9 mouse cellular contexts compared by ENCODE assay signal in the genomic region with DNA sequence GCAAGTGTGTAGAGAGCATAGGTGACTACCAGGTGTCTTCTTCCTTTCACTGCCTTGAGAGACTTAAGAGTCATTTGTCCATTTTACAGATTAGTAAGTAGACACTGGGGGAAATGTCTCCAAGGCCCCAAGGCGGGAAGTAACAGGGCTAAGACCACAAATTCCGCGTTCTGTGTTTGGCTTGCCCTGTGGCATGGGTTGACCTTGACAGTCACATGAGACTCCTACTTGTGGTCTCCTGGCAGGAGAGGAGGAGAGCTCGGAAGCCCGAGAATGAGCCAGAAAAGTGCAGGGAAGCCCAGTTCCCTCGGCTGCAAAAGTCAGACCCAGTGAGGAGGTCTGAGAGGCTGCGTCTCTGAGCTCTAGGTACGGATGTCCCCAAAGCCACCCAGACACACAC. TPM values are rescaled to one million over a fixed set of nuclear protein-coding genes. Genes with fewer than 3 reads are reported as not detected.
A peak's percentile ranks its signal among the peaks of the same experiment; 100 is the strongest.
DNase-seq lines count a peak whose midpoint lies in the region; ATAC-seq and TF ChIP-seq lines count a peak whose summit lies in the region.
"Had no signal": no experiment of that assay in that cellular context is flagged by ENCODE, and none has a peak within 500 bp of the region (broad histone marks: within the 10 kb centered on the region; RNA-seq: fewer than 3 reads in every experiment).

No protein-coding gene starts in this region.

- peaks cover 44% of the 10 kb centered on the region for H3K36me3 ChIP-seq in lung, embryonic 14.5 days (ENCODE audit: insufficient read depth)
- peaks cover 55% of the 10 kb centered on the region for H3K36me3 ChIP-seq in hindbrain, embryonic 10.5 days
- peaks cover 31% of the 10 kb centered on the region for H3K36me3 ChIP-seq in limb, embryonic 11.5 days (ENCODE audit: control insufficient read depth, insufficient read depth, low read length)
- peaks cover 36% of the 10 kb centered on the region for H3K36me3 ChIP-seq in stomach, embryonic 15.5 days

- no peaks in the 10 kb centered on the region for H3K27me3 ChIP-seq in lung, embryonic 14.5 days (ENCODE audit: insufficient read depth, low read length)
- no peaks in the 10 kb centered on the region for H3K27me3 ChIP-seq in hindbrain, embryonic 10.5 days (ENCODE audit: insufficient read depth, poor library complexity, severe bottlenecking)
- H3K27me3 ChIP-seq in limb, embryonic 11.5 days (ENCODE audit: control insufficient read depth, insufficient read depth, low read length) = no peaks in the 10 kb centered on the region
- H3K27me3 ChIP-seq in stomach, embryonic 15.5 days (replicated peaks) = no peaks in the 10 kb centered on the region

- 82% methylated on average over 8 of the region's 8 CpGs for WGBS in lung, embryonic 14.5 days
- 94% methylated on average over 8 of the region's 8 CpGs for WGBS in hindbrain, embryonic 10.5 days
- WGBS in limb, embryonic 11.5 days = 88% methylated on average over 8 of the region's 8 CpGs
- WGBS in stomach, embryonic 15.5 days = 80% methylated on average over 8 of the region's 8 CpGs

- no peak for ATAC-seq in lung, embryonic 14.5 days (ENCODE audit: insufficient read depth)
- ATAC-seq in limb, embryonic 11.5 days (ENCODE audit: insufficient number of reproducible peaks, low FRiP score, low TSS enrichment, low read depth) = no peak
- no peak for ATAC-seq in stomach, embryonic 15.5 days (ENCODE audit: insufficient read depth, low FRiP score, low read depth)

- H3K4me3 ChIP-seq in lung, embryonic 14.5 days (ENCODE audit: low read depth, low read length) = peak overlapping the region; percentile 85
- H3K4me3 ChIP-seq in hindbrain, embryonic 10.5 days = peak overlapping the region; percentile 100
- H3K4me3 ChIP-seq in limb, embryonic 11.5 days (ENCODE audit: low read depth, low read length) = peak overlapping the region; percentile 100; the same call in 1 of the 2 replicates
- H3K4me3 ChIP-seq in stomach, embryonic 15.5 days (replicated peaks) = peak overlapping the region; percentile 64; the same call in 1 of the 2 replicates

- DNase-seq in lung, embryonic 14.5 days = no peak
- DNase-seq in lung, postnatal 36 days = no peak
- DNase-seq in hindbrain, embryonic 10.5 days (ENCODE audit: low spot score) = no peak
- no peak for DNase-seq in limb, embryonic 11.5 days (ENCODE audit: low spot score)
- DNase-seq in urinary bladder, postnatal 14 days (ENCODE audit: low spot score) = no peak
- no peak for DNase-seq in ovary, postnatal 10 days (ENCODE audit: low spot score)
- no peak for DNase-seq in gastrocnemius, postnatal 10 days
- DNase-seq: lung, postnatal 14 days had no signal

- peak overlapping the region; percentile 83 for H3K9ac ChIP-seq in lung, embryonic 14.5 days
- no peak overlapping the region for H3K9ac ChIP-seq in limb, embryonic 11.5 days (ENCODE audit: low read length)
- no peak overlapping the region for H3K9ac ChIP-seq in stomach, embryonic 15.5 days

- H3K9me3 ChIP-seq in lung, embryonic 14.5 days (ENCODE audit: low read depth, low read length) = no peaks in the 10 kb centered on the region
- H3K9me3 ChIP-seq in hindbrain, embryonic 10.5 days = 0 out of 2 replicates have a peak, but pooled peaks cover 3% of the 10 kb centered on the region
- H3K9me3 ChIP-seq in limb, embryonic 11.5 days (ENCODE audit: control insufficient read depth, low read length) = no peaks in the 10 kb centered on the region
- H3K9me3 ChIP-seq in stomach, embryonic 15.5 days = no peaks in the 10 kb centered on the region

- H3K4me1 ChIP-seq in lung, embryonic 14.5 days (ENCODE audit: insufficient read depth) = 0 out of 2 replicates have a peak, but pooled peaks cover 3% of the 10 kb centered on the region
- H3K4me1 ChIP-seq in hindbrain, embryonic 10.5 days (replicated peaks) = peaks cover 28% of the 10 kb centered on the region
- no peaks in the 10 kb centered on the region for H3K4me1 ChIP-seq in limb, embryonic 11.5 days (ENCODE audit: control insufficient read depth, insufficient read depth, low read length)
- peaks cover 9% of the 10 kb centered on the region for H3K4me1 ChIP-seq in stomach, embryonic 15.5 days

- H3K27ac ChIP-seq in lung, embryonic 14.5 days (ENCODE audit: low read depth) = no peak overlapping the region
- H3K27ac ChIP-seq in hindbrain, embryonic 10.5 days = peak overlapping the region; percentile 98; the same call in 1 of the 2 replicates
- no peak overlapping the region for H3K27ac ChIP-seq in limb, embryonic 11.5 days (replicated peaks; ENCODE audit: low read depth, low read length)
- H3K27ac ChIP-seq in stomach, embryonic 15.5 days = no peak overlapping the region

- TF ChIP-seq CTCF in lung, embryonic 14.5 days (IDR thresholded peaks at IDR 0.05; ENCODE audit: low read depth) = no peak

- H3K4me2 ChIP-seq in lung, embryonic 14.5 days = peak overlapping the region; percentile 76
- peak overlapping the region; percentile 68; the same call in 1 of the 2 replicates for H3K4me2 ChIP-seq in limb, embryonic 11.5 days (ENCODE audit: low read depth, severe bottlenecking)
- H3K4me2 ChIP-seq in stomach, embryonic 15.5 days = 0 out of 2 replicates have a peak overlapping the region, but pooled peaks have one; percentile 59

RNA-seq across cellular contexts. Expression of a gene that starts 2.1 kb away (rescaled TPM):
- 14.2 and 16.9 TPM in 2 replicates for polyA plus RNA-seq in lung, embryonic 14.5 days (2014; fragmentation: Nextera tagmentation; extraction: Ambion mirVana)
- 34.5 and 36.7 TPM in 2 replicates for polyA plus RNA-seq in hindbrain, embryonic 10.5 days (2016; fragmentation: Nextera tagmentation; extraction: Ambion mirVana)
- polyA plus RNA-seq in limb, embryonic 11.5 days (2014; fragmentation: Nextera tagmentation; extraction: Ambion mirVana) = 28.0 and 31.8 TPM in 2 replicates
- 9.4 and 10.3 TPM in 2 replicates for polyA plus RNA-seq in stomach, embryonic 15.5 days (2015; fragmentation: Nextera tagmentation; extraction: Ambion mirVana)
- total RNA-seq in gastrocnemius, postnatal 10 days (2021) = 10 to 100 TPM in 1 of 2 experiments, 1 to 10 TPM in 1; 9.2 to 14.7 TPM

RNA-seq across cellular contexts. Expression of a gene that starts 24.9 kb away (rescaled TPM):
- 46.7 and 47.6 TPM in 2 replicates for polyA plus RNA-seq in lung, embryonic 14.5 days (2014; fragmentation: Nextera tagmentation; extraction: Ambion mirVana)
- 57.8 and 58.8 TPM in 2 replicates for polyA plus RNA-seq in hindbrain, embryonic 10.5 days (2016; fragmentation: Nextera tagmentation; extraction: Ambion mirVana)
- 44.3 and 49.1 TPM in 2 replicates for polyA plus RNA-seq in limb, embryonic 11.5 days (2014; fragmentation: Nextera tagmentation; extraction: Ambion mirVana)
- 37.8 and 42.0 TPM in 2 replicates for polyA plus RNA-seq in stomach, embryonic 15.5 days (2015; fragmentation: Nextera tagmentation; extraction: Ambion mirVana)
- total RNA-seq in gastrocnemius, postnatal 10 days (2021) = 10 to 100 TPM; 26.9 to 37.8 TPM

RNA-seq across cellular contexts. Expression of a gene that starts 25.1 kb away (rescaled TPM):
- 8.6 and 9.1 TPM in 2 replicates for polyA plus RNA-seq in lung, embryonic 14.5 days (2014; fragmentation: Nextera tagmentation; extraction: Ambion mirVana)
- polyA plus RNA-seq in hindbrain, embryonic 10.5 days (2016; fragmentation: Nextera tagmentation; extraction: Ambion mirVana) = 15.7 and 16.5 TPM in 2 replicates
- 11.5 and 12.3 TPM in 2 replicates for polyA plus RNA-seq in limb, embryonic 11.5 days (2014; fragmentation: Nextera tagmentation; extraction: Ambion mirVana)
- polyA plus RNA-seq in stomach, embryonic 15.5 days (2015; fragmentation: Nextera tagmentation; extraction: Ambion mirVana) = 5.8 and 7.2 TPM in 2 replicates
- total RNA-seq in gastrocnemius, postnatal 10 days (2021) = 1 to 10 TPM; 1.7 to 3.2 TPM

RNA-seq across cellular contexts. Expression of a gene that starts 40.4 kb away (rescaled TPM):
- 31.3 and 39.3 TPM in 2 replicates for polyA plus RNA-seq in lung, embryonic 14.5 days (2014; fragmentation: Nextera tagmentation; extraction: Ambion mirVana)
- 47.0 and 54.1 TPM in 2 replicates for polyA plus RNA-seq in hindbrain, embryonic 10.5 days (2016; fragmentation: Nextera tagmentation; extraction: Ambion mirVana)
- 45.7 and 48.8 TPM in 2 replicates for polyA plus RNA-seq in limb, embryonic 11.5 days (2014; fragmentation: Nextera tagmentation; extraction: Ambion mirVana)
- polyA plus RNA-seq in stomach, embryonic 15.5 days (2015; fragmentation: Nextera tagmentation; extraction: Ambion mirVana) = 37.1 and 37.5 TPM in 2 replicates
- total RNA-seq in gastrocnemius, postnatal 10 days (2021) = 10 to 100 TPM; 13.3 to 17.6 TPM

RNA-seq across cellular contexts. Expression of a gene that starts 52.3 kb away (rescaled TPM):
- 4.0 and 6.3 TPM in 2 replicates for polyA plus RNA-seq in lung, embryonic 14.5 days (2014; fragmentation: Nextera tagmentation; extraction: Ambion mirVana)
- polyA plus RNA-seq in hindbrain, embryonic 10.5 days (2016; fragmentation: Nextera tagmentation; extraction: Ambion mirVana) = 7.9 and 13.7 TPM in 2 replicates
- 4.7 and 9.9 TPM in 2 replicates for polyA plus RNA-seq in limb, embryonic 11.5 days (2014; fragmentation: Nextera tagmentation; extraction: Ambion mirVana)
- 5.6 and 6.0 TPM in 2 replicates for polyA plus RNA-seq in stomach, embryonic 15.5 days (2015; fragmentation: Nextera tagmentation; extraction: Ambion mirVana)
- not detected for total RNA-seq in gastrocnemius, postnatal 10 days (2021)
